Mouse (Mus musculus): Measurements from ENCODE around the gene Fam19a5.

DNA sequence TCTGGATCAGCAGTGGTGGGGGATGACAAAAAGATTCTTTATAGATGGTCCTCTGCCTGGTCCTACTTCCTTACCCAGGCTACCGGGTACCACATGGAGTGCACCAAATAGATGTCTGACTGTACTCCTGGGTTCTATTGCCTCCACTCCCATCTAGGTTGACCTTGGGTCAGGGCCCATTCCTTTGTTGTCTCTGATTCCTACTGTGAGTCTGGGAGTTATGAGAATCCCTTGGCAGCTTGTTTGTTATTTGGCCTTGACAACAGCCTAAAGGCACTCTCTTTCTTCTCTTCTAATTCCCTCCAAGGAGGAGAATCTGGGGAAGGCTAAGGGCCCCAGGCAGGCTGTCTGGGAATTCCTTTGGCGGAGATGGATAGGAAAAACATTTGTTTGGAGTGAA is 105.6 kb downstream of the Fam19a5 start:
- TF ChIP-seq GATA1 (IDR thresholded peaks at IDR 0.05; ENCODE audit: low read length), result no peak
- TF ChIP-seq TAL1 (IDR thresholded peaks at IDR 0.05; ENCODE audit: low read length), result no peak

Measured in erythroblast, embryonic 14.5 days (primary cell).